Mouse (Mus musculus): ENCODE results near the gene Col6a1.

DNA sequence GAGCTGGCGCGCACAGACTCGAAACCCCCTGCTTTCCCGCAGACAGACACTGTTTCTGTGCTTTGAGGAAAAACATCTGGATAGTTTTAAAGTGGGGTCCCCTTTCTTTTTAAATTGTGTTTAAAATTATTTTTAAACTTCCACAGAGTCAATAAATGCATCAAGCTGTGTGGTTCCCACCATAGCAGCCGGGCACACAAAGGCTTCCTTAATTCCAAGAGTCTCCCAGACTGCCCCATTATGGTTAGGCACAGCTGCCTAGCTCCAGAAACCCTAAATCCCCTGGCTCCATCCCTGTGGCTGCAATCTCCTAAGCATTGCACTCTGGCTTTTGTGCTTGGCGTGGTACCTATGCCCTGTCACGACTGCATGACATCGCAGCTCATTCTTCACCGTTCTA lies 54.0 kb downstream of the Col6a1 start:
- TF ChIP-seq GATA1 (IDR thresholded peaks at IDR 0.05; ENCODE audit: low read length) = no peak
- TF ChIP-seq TAL1 (IDR thresholded peaks at IDR 0.05; ENCODE audit: low read length) = no peak
